Mouse (Mus musculus): ENCODE data around the gene Mxi1.

DNA sequence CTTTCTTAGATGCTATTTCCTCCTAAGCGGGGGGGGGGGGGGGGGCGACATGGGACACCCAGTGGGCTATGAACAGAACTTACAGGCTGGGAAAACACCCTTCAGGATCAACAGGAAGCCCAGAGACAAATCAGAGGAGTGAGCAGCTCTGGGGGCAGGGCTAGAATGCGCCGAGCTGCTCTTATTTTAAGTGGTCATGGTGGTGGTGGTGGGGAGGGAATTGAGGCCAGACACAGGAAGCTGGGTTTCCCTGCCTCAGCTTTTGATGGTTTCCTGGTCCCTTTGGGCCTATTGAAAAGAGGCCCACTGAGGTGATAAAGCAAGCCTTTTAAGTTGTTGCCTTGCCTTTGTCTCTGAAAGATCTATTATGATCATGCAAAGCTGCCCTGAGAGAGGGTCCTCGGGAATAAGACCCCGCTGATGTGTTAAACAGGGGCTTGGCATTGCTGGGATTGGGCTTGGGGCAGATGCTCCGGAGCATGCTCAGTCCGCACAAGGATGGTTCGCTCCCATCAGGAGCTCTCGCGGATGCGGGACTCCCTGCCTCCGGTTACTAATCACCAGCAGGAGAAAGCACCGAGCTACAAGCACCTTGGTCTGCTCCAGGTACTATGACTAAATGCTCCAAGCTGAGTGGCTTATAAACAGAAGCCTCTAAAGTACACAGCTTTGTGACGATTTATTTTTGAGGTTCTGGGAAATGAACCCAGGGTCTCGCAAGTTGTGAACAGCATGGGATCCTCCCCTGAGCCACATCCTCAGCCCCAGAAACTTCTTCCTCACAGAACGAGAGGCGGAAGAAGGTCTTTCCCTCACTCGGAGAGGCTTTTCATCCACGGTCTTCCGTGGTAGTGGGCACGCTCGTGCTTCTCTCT lies 46.2 kb upstream of the Mxi1 start:
- no peak for TF ChIP-seq CHD2 (IDR thresholded peaks at IDR 0.05; ENCODE audit: low read depth, low read length)
- no peak for TF ChIP-seq HCFC1 (IDR thresholded peaks at IDR 0.05; ENCODE audit: borderline replicate concordance, insufficient read depth, low read length)
- TF ChIP-seq MAFK (IDR thresholded peaks at IDR 0.05; ENCODE audit: insufficient read depth, low read depth, low read length) = no peak
- no peak for TF ChIP-seq ZC3H11A (IDR thresholded peaks at IDR 0.05; ENCODE audit: borderline replicate concordance, low read depth, low read length)
- TF ChIP-seq ZNF384 (IDR thresholded peaks at IDR 0.05; ENCODE audit: low read depth, low read length) = no peak

Measured in ES-E14 (cell line).